Mouse (Mus musculus): ENCODE data around the gene Abl2.

- TF ChIP-seq POLR2A (IDR thresholded peaks at IDR 0.05; ENCODE audit: low read depth, low read length) (no peak), CTCF (IDR thresholded peaks at IDR 0.05; ENCODE audit: borderline replicate concordance, insufficient read depth, low read length) (no peak)
Observed at GRCm38 (mm10) chr1:156644061-156644460, 85.5 kb downstream of the Abl2 start.

All from embryonic fibroblast, embryonic 13.5 days (primary cell).